Mouse (Mus musculus): ENCODE measurements around the gene Zfp202.

DNA sequence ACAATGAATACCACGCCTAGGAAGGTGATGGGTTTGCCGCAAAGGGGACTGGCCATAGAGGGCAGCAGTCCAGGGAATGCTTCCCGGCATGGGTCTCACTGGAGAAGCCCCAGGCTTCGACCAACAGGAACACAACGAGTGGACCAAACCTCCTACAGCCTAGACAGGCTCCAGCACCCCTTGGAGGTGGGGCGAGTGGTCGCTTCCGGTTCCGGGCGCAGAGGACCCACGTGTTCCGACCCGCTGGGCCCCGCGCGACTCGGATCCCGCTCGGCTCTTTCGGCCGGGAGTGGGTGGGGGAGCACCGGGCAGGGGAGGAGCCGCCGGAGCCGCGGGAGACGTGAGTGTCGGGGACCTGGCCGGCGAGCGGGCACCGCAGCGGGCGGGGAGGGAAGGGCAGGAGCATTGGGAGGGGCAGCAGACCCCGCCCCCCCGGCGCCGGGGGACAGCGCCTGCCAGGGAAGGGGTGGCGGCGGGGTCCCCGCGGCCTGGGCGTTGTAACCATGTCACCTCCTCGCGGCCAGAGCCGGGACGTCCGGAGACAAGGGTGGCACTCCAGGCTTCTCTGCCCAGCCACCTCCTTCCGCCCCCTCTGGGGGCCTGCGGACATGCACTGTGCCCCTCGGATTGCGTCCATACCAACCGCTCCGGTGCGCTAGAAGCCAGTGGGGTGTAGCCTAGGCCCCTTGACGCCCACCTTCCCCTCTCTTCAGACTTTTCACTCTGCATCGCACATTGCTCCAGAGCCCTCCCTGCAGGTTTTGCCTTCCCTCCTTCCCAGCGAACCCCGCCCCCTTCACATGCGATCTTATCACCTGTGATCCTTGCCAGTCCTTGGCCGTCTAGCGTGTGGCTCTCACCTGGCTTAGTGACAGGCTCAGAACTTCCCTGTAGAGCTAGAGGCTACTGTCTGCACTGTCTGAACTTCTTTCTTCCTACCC is at the start of gene Zfp202:
- peak; percentile 29; the same call in 1 of the 2 replicates for TF ChIP-seq CTCF (IDR thresholded peaks at IDR 0.05; ENCODE audit: borderline replicate concordance, extremely low read depth, insufficient read depth, insufficient read length)
- peak; percentile 61 for TF ChIP-seq POLR2A (IDR thresholded peaks at IDR 0.05; ENCODE audit: borderline replicate concordance, extremely low read depth, insufficient read depth, insufficient read length, poor library complexity, severe bottlenecking)

Measured in brain, embryonic 14.5 days (tissue).